Mouse (Mus musculus) midbrain, embryonic 14.5 days (tissue): Measurements from ENCODE around the gene Il1f5. TPM values are rescaled to one million over a fixed set of nuclear protein-coding genes. Genes with fewer than 3 reads are reported as not detected.

Experiments used
- ATAC-seq: fragments of 200-750 bp; cut with Nextera tagmentation; 2 replicates; pipeline ENCODE4 v1.8.0; 2017; ENCODE audit warnings: moderate number of reproducible peaks, moderate library complexity; ENCODE audit not compliant: low FRiP score, low TSS enrichment
- DNase-seq: peaks from one replicate; pipeline ENCODE4 v3.0.0-alpha.2; 2015
- H3K27ac ChIP-seq: fragments of 300-500 bp; sonication (generic); replicated peaks from 2 replicates; pipeline ENCODE4 v1.5.1; 2014; ENCODE audit warnings: mild to moderate bottlenecking, low read depth, low read length, moderate library complexity
- H3K27me3 ChIP-seq: fragments of 300-500 bp; sonication (generic); 2 replicates; pipeline ENCODE4 v1.6.1; 2014; ENCODE audit warnings: low read length, control low read depth, mixed read lengths; ENCODE audit not compliant: control insufficient read depth, insufficient read depth
- H3K36me3 ChIP-seq: fragments of 300-500 bp; sonication (generic); 2 replicates; pipeline ENCODE4 v1.6.1; 2014; ENCODE audit warnings: low read length, control low read depth; ENCODE audit not compliant: control insufficient read depth, insufficient read depth
- H3K4me1 ChIP-seq: fragments of 300-500 bp; sonication (generic); 2 replicates; pipeline ENCODE4 v1.6.1; 2014; ENCODE audit warnings: mild to moderate bottlenecking, antibody characterized with exemption, low read length, control low read depth; ENCODE audit not compliant: control insufficient read depth, insufficient read depth
- H3K4me2 ChIP-seq: fragments of 300-500 bp; sonication (generic); 2 replicates; pipeline ENCODE4 v1.6.1; 2014; ENCODE audit warnings: mild to moderate bottlenecking, low read length, moderate library complexity
- H3K4me3 ChIP-seq: fragments of 300-500 bp; sonication (generic); replicated peaks from 2 replicates; pipeline ENCODE4 v1.5.1; 2014; ENCODE audit warnings: low read depth, low read length
- H3K9ac ChIP-seq: fragments of 300-500 bp; sonication (generic); replicated peaks from 2 replicates; pipeline ENCODE4 v1.6.1; 2014; ENCODE audit warnings: mild to moderate bottlenecking, low read length, moderate library complexity
- H3K9me3 ChIP-seq: fragments of 300-500 bp; sonication (generic); 2 replicates; pipeline ENCODE4 v1.6.1; 2016; ENCODE audit warnings: low read length, control low read depth, mixed read lengths; ENCODE audit not compliant: control insufficient read depth
- WGBS: fragments of 180-500 bp; shearing (Covaris S2); extraction: QIAGEN DNeasy Blood & Tissue Kit; methylation state at CpG from one replicate; pipeline ENCODE4 v1.1.7; 2014; 5-methylcytosine and 5-hydroxymethylcytosine counted together
- polyA plus RNA-seq: library from polyadenylated mRNA; unstranded; fragments of >200 nt; fragmentation: Nextera tagmentation; extraction: Ambion mirVana; gene quantifications from 2 replicates; pipeline ENCODE4 v1.2.1, GENCODE M21; 2014

The Il1f5 gene
- polyA plus RNA-seq = not detected in 2 replicates

GRCm38 (mm10) chr2:24276654-24277053, at the start of gene Il1f5:
Il1f5 (plus strand) TSS chr2:24276954.
- H3K4me3 ChIP-seq = no peak within 1 kb of the TSS
- ATAC-seq = no peak
- no peak for DNase-seq

GRCm38 (mm10) chr2:24227191-24227590, 49.6 kb upstream of the Il1f5 start:
- ATAC-seq (no peak), DNase-seq (no peak)
- no peak overlapping the region for H3K27ac ChIP-seq
- no peaks in the 10 kb centered on the region for H3K9me3 ChIP-seq
- H3K9ac ChIP-seq = no peak overlapping the region
- no peaks in the 10 kb centered on the region for H3K27me3 ChIP-seq
- no peak overlapping the region for H3K4me2 ChIP-seq
- no peak overlapping the region for H3K4me3 ChIP-seq
- no peaks in the 10 kb centered on the region for H3K36me3 ChIP-seq
- no peaks in the 10 kb centered on the region for H3K4me1 ChIP-seq
- WGBS = 76% methylated on average over 2 of the region's 2 CpGs

More at GRCm38 (mm10) chr2:24276654-24277053, at the start of gene Il1f5:
- Histone ChIP-seq H3K9me3 (no peaks in the 10 kb centered on the region), H3K36me3 (no peaks in the 10 kb centered on the region), H3K27ac (no peak within 1 kb of the TSS), H3K4me1 (no peaks in the 10 kb centered on the region), H3K4me2 (no peak within 1 kb of the TSS), H3K27me3 (no peaks in the 10 kb centered on the region), H3K9ac (no peak within 1 kb of the TSS)

GRCm38 (mm10) chr2:24267503-24267902, 9.3 kb upstream of the Il1f5 start:
- no peak overlapping the region for H3K4me3 ChIP-seq
- H3K27ac ChIP-seq = no peak overlapping the region
- H3K4me1 ChIP-seq = no peaks in the 10 kb centered on the region
- H3K36me3 ChIP-seq = no peaks in the 10 kb centered on the region
- no peak overlapping the region for H3K9ac ChIP-seq
- 71% methylated on average over 1 of the region's 1 CpGs for WGBS
- ATAC-seq = no peak
- no peaks in the 10 kb centered on the region for H3K27me3 ChIP-seq
- no peaks in the 10 kb centered on the region for H3K9me3 ChIP-seq
- no peak for DNase-seq
- no peak overlapping the region for H3K4me2 ChIP-seq

DNA sequence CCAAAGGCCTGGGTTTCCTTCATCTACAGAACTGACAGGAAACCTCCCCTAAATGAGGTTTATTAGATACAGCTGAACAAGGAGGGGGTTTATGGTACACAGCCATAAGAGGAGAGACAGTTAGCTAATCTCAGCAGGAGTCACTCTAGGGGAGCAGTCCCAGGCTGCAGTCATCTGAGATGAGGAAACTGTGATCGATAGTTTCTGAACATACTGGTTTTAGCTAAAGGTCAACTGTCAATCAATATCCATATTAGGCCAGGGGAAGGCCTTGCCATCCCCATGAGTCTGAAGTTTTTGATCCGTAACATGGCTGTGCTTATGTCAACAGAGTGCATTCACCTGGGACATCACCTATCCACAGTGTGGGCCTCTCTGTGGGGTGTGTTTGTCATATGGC, 3.1 kb upstream of the Il1f5 start:
- Histone ChIP-seq H3K4me2 (no peak overlapping the region), H3K9ac (no peak overlapping the region), H3K9me3 (no peaks in the 10 kb centered on the region), H3K4me1 (no peaks in the 10 kb centered on the region), H3K27me3 (no peaks in the 10 kb centered on the region), H3K27ac (no peak overlapping the region), H3K4me3 (no peak overlapping the region), H3K36me3 (no peaks in the 10 kb centered on the region)
- ATAC-seq (no peak), DNase-seq (no peak)
- WGBS = 83% methylated on average over 2 of the region's 2 CpGs

- no peak overlapping the region for H3K27ac ChIP-seq
- no peak overlapping the region for H3K4me2 ChIP-seq
- DNase-seq (no peak), ATAC-seq (no peak)
- no peak overlapping the region for H3K4me3 ChIP-seq
- no peak overlapping the region for H3K9ac ChIP-seq
- no peaks in the 10 kb centered on the region for H3K36me3 ChIP-seq
- H3K4me1 ChIP-seq = no peaks in the 10 kb centered on the region
- H3K9me3 ChIP-seq = no peaks in the 10 kb centered on the region
- WGBS = 13% methylated on average over 1 of the region's 1 CpGs
- no peaks in the 10 kb centered on the region for H3K27me3 ChIP-seq
Measured at GRCm38 (mm10) chr2:24275146-24275545, 1.6 kb upstream of the Il1f5 start.

- no peaks in the 10 kb centered on the region for H3K36me3 ChIP-seq
- H3K4me1 ChIP-seq = no peaks in the 10 kb centered on the region
- no peaks in the 10 kb centered on the region for H3K9me3 ChIP-seq
- DNase-seq = no peak
- no peak within 1 kb of the TSS for H3K9ac ChIP-seq
- no peak within 1 kb of the TSS for H3K4me2 ChIP-seq
- 86% methylated on average over 5 of the region's 5 CpGs for WGBS
- no peak for ATAC-seq
- no peak within 1 kb of the TSS for H3K4me3 ChIP-seq
- H3K27me3 ChIP-seq = no peaks in the 10 kb centered on the region
- no peak within 1 kb of the TSS for H3K27ac ChIP-seq
Measured at GRCm38 (mm10) chr2:24290896-24291295, 14.1 kb downstream of the Il1f5 start, which contains the start of gene Il1f10. Il1f10 (plus strand) TSS chr2:24291196.

DNA sequence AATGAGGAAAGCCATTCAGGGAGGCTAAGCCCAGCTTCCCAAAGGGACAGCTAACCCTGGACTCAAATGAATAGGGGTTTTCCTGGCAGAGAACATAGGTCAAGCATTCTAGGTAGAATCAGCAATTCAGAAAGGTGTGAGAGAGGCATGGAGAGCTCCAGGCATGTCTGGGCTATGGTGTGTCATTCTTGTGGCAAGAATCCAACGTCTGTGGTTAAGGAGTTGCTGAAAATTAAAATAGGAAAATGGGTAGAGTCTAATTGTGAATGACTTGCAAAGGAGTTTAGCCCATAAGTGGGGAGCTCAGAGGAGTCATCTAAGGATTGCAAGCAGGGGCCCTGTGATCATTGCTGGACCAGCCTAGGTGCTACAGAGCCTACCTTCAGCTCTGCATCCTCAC, 17.9 kb downstream of the Il1f5 start:
- no peaks in the 10 kb centered on the region for H3K4me1 ChIP-seq
- no peaks in the 10 kb centered on the region for H3K27me3 ChIP-seq
- no peak overlapping the region for H3K4me3 ChIP-seq
- H3K9me3 ChIP-seq = no peaks in the 10 kb centered on the region
- no peak overlapping the region for H3K27ac ChIP-seq
- no peak overlapping the region for H3K9ac ChIP-seq
- no peak overlapping the region for H3K4me2 ChIP-seq
- ATAC-seq (no peak), DNase-seq (no peak)
- no peaks in the 10 kb centered on the region for H3K36me3 ChIP-seq
- 74% methylated on average over 1 of the region's 1 CpGs for WGBS

DNA sequence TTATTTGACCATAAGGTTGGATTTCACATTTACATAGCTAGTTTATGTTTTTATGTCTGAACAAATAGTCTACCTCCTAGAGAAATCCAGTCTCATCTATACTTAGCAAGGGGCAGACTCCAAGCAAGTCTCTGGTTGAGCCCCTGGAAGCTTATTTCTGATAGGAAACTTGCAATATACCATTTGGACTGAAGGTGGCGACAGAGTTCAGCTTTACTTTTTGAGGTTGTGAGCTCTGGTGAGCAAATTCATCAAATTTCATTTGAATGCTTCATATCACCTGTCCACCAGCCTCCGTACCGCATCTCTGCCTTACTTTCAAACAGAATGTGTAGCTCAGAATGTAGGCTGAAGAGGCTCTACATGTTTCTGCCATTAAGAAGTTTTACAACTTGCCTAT, 20.1 kb downstream of the Il1f5 start:
- no peak overlapping the region for H3K4me3 ChIP-seq
- DNase-seq (peak; percentile 91), ATAC-seq (no peak)
- H3K9me3 ChIP-seq = no peaks in the 10 kb centered on the region
- no peak overlapping the region for H3K9ac ChIP-seq
- no peaks in the 10 kb centered on the region for H3K4me1 ChIP-seq
- no peak overlapping the region for H3K4me2 ChIP-seq
- H3K36me3 ChIP-seq = no peaks in the 10 kb centered on the region
- no peak overlapping the region for H3K27ac ChIP-seq
- H3K27me3 ChIP-seq = no peaks in the 10 kb centered on the region
- 14% methylated on average over 3 of the region's 3 CpGs for WGBS

GRCm38 (mm10) chr2:24311302-24312001, 34.7 kb downstream of the Il1f5 start:
- H3K9me3 ChIP-seq = no peaks in the 10 kb centered on the region
- no peak overlapping the region for H3K4me2 ChIP-seq
- H3K4me3 ChIP-seq = no peak overlapping the region
- no peaks in the 10 kb centered on the region for H3K36me3 ChIP-seq
- DNase-seq (no peak), ATAC-seq (no peak)
- H3K9ac ChIP-seq = no peak overlapping the region
- no peaks in the 10 kb centered on the region for H3K27me3 ChIP-seq
- no peak overlapping the region for H3K27ac ChIP-seq
- WGBS = 84% methylated on average over 6 of the region's 6 CpGs
- H3K4me1 ChIP-seq = no peaks in the 10 kb centered on the region
